Mouse (Mus musculus): ENCODE measurements around the gene Prss23. TPM values are rescaled to one million over a fixed set of nuclear protein-coding genes. Genes with fewer than 3 reads are reported as not detected.

Gene Prss23
- total and polyA plus RNA-seq, 3 experiments: 18.5 to 29.8 (median 27.7) TPM

- DNase-seq: no peak
Observed at GRCm38 (mm10) chr7:89508672-89509071, 18.3 kb downstream of the Prss23 start.

- DNase-seq: peak; percentile 80
Observed at GRCm38 (mm10) chr7:89499516-89500307, 27.3 kb downstream of the Prss23 start.

GRCm38 (mm10) chr7:89483769-89484568 lies 43.0 kb downstream of the Prss23 start:
- no peak for DNase-seq

- DNase-seq: no peak
Observed at GRCm38 (mm10) chr7:89481723-89482122, 45.3 kb downstream of the Prss23 start.

- DNase-seq: no peak
Observed at GRCm38 (mm10) chr7:89478490-89478889, 48.5 kb downstream of the Prss23 start.

GRCm38 (mm10) chr7:89477294-89477999 lies 49.5 kb downstream of the Prss23 start:
- peak; percentile 32 for DNase-seq

- no peak for DNase-seq
Observed at GRCm38 (mm10) chr7:89473442-89473841, 53.5 kb downstream of the Prss23 start.

GRCm38 (mm10) chr7:89463775-89464592 lies 63.0 kb downstream of the Prss23 start:
- DNase-seq: no peak

GRCm38 (mm10) chr7:89463246-89463645 lies 63.7 kb downstream of the Prss23 start:
- no peak for DNase-seq

- DNase-seq: no peak
Observed at GRCm38 (mm10) chr7:89462646-89463207, 64.3 kb downstream of the Prss23 start.

- DNase-seq: no peak
Observed at GRCm38 (mm10) chr7:89461351-89461750, 65.6 kb downstream of the Prss23 start.

GRCm38 (mm10) chr7:89460911-89461310 lies 66.1 kb downstream of the Prss23 start:
- DNase-seq: no peak

GRCm38 (mm10) chr7:89459691-89460090 lies 67.3 kb downstream of the Prss23 start:
- no peak for DNase-seq

Other genes with a start within 250 kb of the Prss23 start
- 100 to 1,000 TPM in 1 of 2 experiments, 10 to 100 TPM in 1; 87.3 to 125 TPM for gene Tmem135, start 123.0 kb downstream of the Prss23 start, total RNA-seq (2021)
- gene Tmem135, start 123.0 kb downstream of the Prss23 start, polyA plus RNA-seq (2012; rRNA removed): 300 and 469 TPM in 2 replicates
- gene Fzd4, start 122.8 kb downstream of the Prss23 start, total RNA-seq (2021): 10 to 100 TPM; 27.9 to 33.3 TPM
- gene Fzd4, start 122.8 kb downstream of the Prss23 start, polyA plus RNA-seq (2012; rRNA removed): 12.7 and 13.4 TPM in 2 replicates
- gene Me3, start 105.2 kb upstream of the Prss23 start, total RNA-seq (2021): 10 to 100 TPM; 14.0 to 32.2 TPM
- gene Me3, start 105.2 kb upstream of the Prss23 start, polyA plus RNA-seq (2012; rRNA removed): 5.3 and 5.6 TPM in 2 replicates